Mouse (Mus musculus): ENCODE results near the gene Ern1. TPM values are rescaled to one million over a fixed set of nuclear protein-coding genes. Genes with fewer than 3 reads are reported as not detected.
A peak's percentile ranks its signal among the peaks of the same experiment; 100 is the strongest.
"Not testable (repeated sequence)": the region's sequence is repeated elsewhere in the genome, so short reads cannot be mapped to it uniquely, and the experiment has no call there.

Ern1 gene
- polyA plus RNA-seq, 1 experiment from 2014 or later = 6.6 TPM

DNA sequence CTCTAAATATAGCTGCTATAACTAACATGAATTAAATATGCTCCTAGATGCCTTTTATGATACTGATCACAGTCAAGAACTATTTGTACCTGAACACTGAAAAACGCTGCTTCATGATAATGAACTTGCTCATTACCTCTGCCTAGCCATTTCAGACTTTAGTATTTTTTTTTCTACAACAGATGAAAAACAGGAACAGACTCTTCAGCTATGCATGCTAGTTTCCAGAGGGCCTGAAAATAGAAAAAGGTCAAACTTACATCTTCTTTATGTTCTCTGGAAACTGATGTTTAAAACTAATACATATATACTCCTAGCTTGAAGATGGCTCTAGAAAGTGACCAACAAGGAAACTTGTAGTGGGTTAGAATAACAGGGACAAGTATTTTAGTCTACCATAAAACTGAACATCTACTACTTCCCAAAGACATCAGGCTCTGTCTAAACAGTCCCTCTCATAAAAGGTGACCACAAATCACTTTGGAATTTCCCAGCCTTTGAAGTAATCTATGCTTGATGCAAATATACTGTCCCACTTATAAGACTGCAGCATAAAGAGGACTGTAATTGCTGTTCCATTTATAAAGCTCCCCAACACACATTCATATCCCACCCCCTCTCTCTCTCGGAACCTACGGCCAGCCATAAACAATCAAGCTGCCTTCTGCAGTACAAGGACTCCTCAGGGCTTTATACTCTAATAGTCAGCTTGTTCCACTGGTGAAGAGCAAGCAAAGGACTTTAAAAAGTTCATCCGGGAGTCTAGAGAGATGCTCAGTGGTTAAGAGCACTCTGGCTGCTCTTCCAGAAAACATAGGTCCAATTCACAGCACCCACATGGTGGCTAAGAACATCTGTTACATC lies 22.7 kb downstream of the Ern1 start:
- no peak overlapping the region for H3K9ac ChIP-seq (replicated peaks; ENCODE audit: low read length)
- no peak overlapping the region for H3K4me3 ChIP-seq (replicated peaks; ENCODE audit: low read depth, low read length)
- no peak overlapping the region for H3K4me2 ChIP-seq (ENCODE audit: low read length)
- no peaks in the 10 kb centered on the region for H3K9me3 ChIP-seq (ENCODE audit: control insufficient read depth, low read length)
- DNase-seq (no peak), ATAC-seq (ENCODE audit: low FRiP score, low TSS enrichment) (no peak)
- H3K4me1 ChIP-seq (ENCODE audit: control insufficient read depth, insufficient read depth, low read length) = no peaks in the 10 kb centered on the region
- no peaks in the 10 kb centered on the region for H3K27me3 ChIP-seq (ENCODE audit: control insufficient read depth, insufficient read depth, low read length)
- H3K36me3 ChIP-seq (ENCODE audit: control insufficient read depth, insufficient read depth, low read length) = no peaks in the 10 kb centered on the region
- no peak overlapping the region for H3K27ac ChIP-seq (replicated peaks; ENCODE audit: low read depth, low read length)
- WGBS = 90% methylated on average over 4 of the region's 4 CpGs

- ATAC-seq (ENCODE audit: low FRiP score, low TSS enrichment) = no peak
- H3K27me3 ChIP-seq (ENCODE audit: control insufficient read depth, insufficient read depth, low read length) = no peaks in the 10 kb centered on the region
- DNase-seq = no peak
- no peaks in the 10 kb centered on the region for H3K36me3 ChIP-seq (ENCODE audit: control insufficient read depth, insufficient read depth, low read length)
- no peak overlapping the region for H3K9ac ChIP-seq (replicated peaks; ENCODE audit: low read length)
- H3K27ac ChIP-seq (replicated peaks; ENCODE audit: low read depth, low read length) = no peak overlapping the region
- H3K4me2 ChIP-seq (ENCODE audit: low read length) = no peak overlapping the region
- no peaks in the 10 kb centered on the region for H3K9me3 ChIP-seq (ENCODE audit: control insufficient read depth, low read length)
- no peak overlapping the region for H3K4me3 ChIP-seq (replicated peaks; ENCODE audit: low read depth, low read length)
- 61% methylated on average over 5 of the region's 5 CpGs for WGBS
- H3K4me1 ChIP-seq (ENCODE audit: control insufficient read depth, insufficient read depth, low read length) = no peaks in the 10 kb centered on the region
Observed at GRCm38 (mm10) chr11:106463845-106464244, 23.8 kb downstream of the Ern1 start.

- Histone ChIP-seq H3K9me3 (ENCODE audit: control insufficient read depth, low read length) (no peaks in the 10 kb centered on the region), H3K9ac (replicated peaks; ENCODE audit: low read length) (no peak overlapping the region), H3K4me3 (replicated peaks; ENCODE audit: low read depth, low read length) (no peak overlapping the region), H3K4me1 (ENCODE audit: control insufficient read depth, insufficient read depth, low read length) (no peaks in the 10 kb centered on the region), H3K27me3 (ENCODE audit: control insufficient read depth, insufficient read depth, low read length) (no peaks in the 10 kb centered on the region), H3K27ac (replicated peaks; ENCODE audit: low read depth, low read length) (no peak overlapping the region), H3K36me3 (ENCODE audit: control insufficient read depth, insufficient read depth, low read length) (no peaks in the 10 kb centered on the region), H3K4me2 (ENCODE audit: low read length) (no peak overlapping the region)
- ATAC-seq (ENCODE audit: low FRiP score, low TSS enrichment) (no peak), DNase-seq (no peak)
- 88% methylated on average over 3 of the region's 3 CpGs for WGBS
Observed at GRCm38 (mm10) chr11:106462309-106462708, 25.3 kb downstream of the Ern1 start.

DNA sequence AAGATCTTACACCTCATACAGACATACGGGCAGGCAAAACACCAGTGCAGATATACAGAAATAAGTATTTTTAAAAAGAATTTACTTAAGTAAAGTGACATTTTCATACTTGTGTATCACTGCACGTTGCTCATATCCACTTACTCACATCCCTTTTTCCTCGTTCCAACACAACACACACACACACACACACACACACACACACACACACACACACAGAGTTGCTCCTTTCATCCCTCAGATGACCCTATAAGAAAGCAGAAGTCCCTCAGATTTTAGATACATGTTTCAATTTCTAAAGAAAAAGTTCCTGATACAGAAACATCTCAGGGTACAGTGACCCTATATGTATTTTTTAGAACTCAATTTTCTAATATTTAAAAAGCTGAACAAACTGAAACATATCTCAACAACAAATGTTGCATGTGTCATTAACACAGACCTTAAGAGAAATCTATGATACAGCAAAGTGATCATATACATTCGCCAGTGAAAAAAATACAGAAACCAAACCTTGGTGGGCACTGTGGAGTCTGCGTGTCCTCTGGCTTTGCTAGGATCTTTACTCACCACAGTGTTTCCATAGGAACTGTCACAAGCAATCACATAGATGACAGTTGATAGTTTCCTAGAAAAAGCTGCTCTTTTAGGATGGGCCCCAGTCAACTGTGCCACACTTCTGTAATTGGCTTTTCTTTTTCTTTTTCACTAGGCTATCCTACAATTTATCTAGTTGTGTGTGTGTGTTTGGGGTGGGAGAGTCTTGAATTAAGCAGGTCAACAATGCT lies 26.3 kb downstream of the Ern1 start:
- no peak overlapping the region for H3K27ac ChIP-seq (replicated peaks; ENCODE audit: low read depth, low read length)
- H3K4me2 ChIP-seq (ENCODE audit: low read length) = no peak overlapping the region
- H3K36me3 ChIP-seq (ENCODE audit: control insufficient read depth, insufficient read depth, low read length) = no peaks in the 10 kb centered on the region
- ATAC-seq (ENCODE audit: low FRiP score, low TSS enrichment) (no peak), DNase-seq (peak; percentile 46)
- 70% methylated on average over 5 of the region's 5 CpGs for WGBS
- no peak overlapping the region for H3K9ac ChIP-seq (replicated peaks; ENCODE audit: low read length)
- no peak overlapping the region for H3K4me3 ChIP-seq (replicated peaks; ENCODE audit: low read depth, low read length)
- H3K4me1 ChIP-seq (ENCODE audit: control insufficient read depth, insufficient read depth, low read length) = no peaks in the 10 kb centered on the region
- no peaks in the 10 kb centered on the region for H3K9me3 ChIP-seq (ENCODE audit: control insufficient read depth, low read length)
- no peaks in the 10 kb centered on the region for H3K27me3 ChIP-seq (ENCODE audit: control insufficient read depth, insufficient read depth, low read length)

GRCm38 (mm10) chr11:106460671-106461070 lies 27.0 kb downstream of the Ern1 start:
- no peaks in the 10 kb centered on the region for H3K9me3 ChIP-seq (ENCODE audit: control insufficient read depth, low read length)
- H3K4me1 ChIP-seq (ENCODE audit: control insufficient read depth, insufficient read depth, low read length) = no peaks in the 10 kb centered on the region
- H3K9ac ChIP-seq (replicated peaks; ENCODE audit: low read length) = no peak overlapping the region
- WGBS = 98% methylated on average over 1 of the region's 1 CpGs
- H3K27ac ChIP-seq (replicated peaks; ENCODE audit: low read depth, low read length) = no peak overlapping the region
- no peak for ATAC-seq (ENCODE audit: low FRiP score, low TSS enrichment)
- no peak for DNase-seq
- no peaks in the 10 kb centered on the region for H3K27me3 ChIP-seq (ENCODE audit: control insufficient read depth, insufficient read depth, low read length)
- no peak overlapping the region for H3K4me2 ChIP-seq (ENCODE audit: low read length)
- no peaks in the 10 kb centered on the region for H3K36me3 ChIP-seq (ENCODE audit: control insufficient read depth, insufficient read depth, low read length)
- no peak overlapping the region for H3K4me3 ChIP-seq (replicated peaks; ENCODE audit: low read depth, low read length)

DNA sequence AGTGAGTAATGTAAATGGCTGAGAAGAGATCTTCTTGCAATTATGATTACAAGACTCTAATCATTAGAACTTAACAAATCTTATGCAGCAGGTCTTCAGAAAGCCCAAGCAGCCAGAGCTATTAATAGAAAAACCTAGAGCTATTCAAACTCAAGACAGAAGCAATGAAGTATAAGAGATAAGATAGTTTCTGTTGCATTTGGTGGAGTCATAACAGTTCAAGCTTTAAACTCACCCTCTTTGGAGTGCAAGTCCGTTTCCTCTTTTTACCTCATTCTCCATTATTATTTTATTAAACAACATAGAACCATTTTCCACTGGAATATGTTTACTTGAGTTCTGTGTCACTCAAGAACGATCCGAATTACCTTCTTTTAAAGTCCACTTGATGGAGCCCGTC lies 29.1 kb downstream of the Ern1 start:
- Histone ChIP-seq H3K4me1 (ENCODE audit: control insufficient read depth, insufficient read depth, low read length) (no peaks in the 10 kb centered on the region), H3K9ac (replicated peaks; ENCODE audit: low read length) (no peak overlapping the region), H3K4me3 (replicated peaks; ENCODE audit: low read depth, low read length) (no peak overlapping the region), H3K4me2 (ENCODE audit: low read length) (no peak overlapping the region), H3K9me3 (ENCODE audit: control insufficient read depth, low read length) (no peaks in the 10 kb centered on the region), H3K27me3 (ENCODE audit: control insufficient read depth, insufficient read depth, low read length) (no peaks in the 10 kb centered on the region), H3K36me3 (ENCODE audit: control insufficient read depth, insufficient read depth, low read length) (no peaks in the 10 kb centered on the region), H3K27ac (replicated peaks; ENCODE audit: low read depth, low read length) (no peak overlapping the region)
- 93% methylated on average over 4 of the region's 4 CpGs for WGBS
- ATAC-seq (ENCODE audit: low FRiP score, low TSS enrichment) (no peak), DNase-seq (no peak)

GRCm38 (mm10) chr11:106443646-106444045 lies 44.0 kb downstream of the Ern1 start:
- Histone ChIP-seq H3K4me1 (ENCODE audit: control insufficient read depth, insufficient read depth, low read length) (no peaks in the 10 kb centered on the region), H3K27ac (replicated peaks; ENCODE audit: low read depth, low read length) (no peak overlapping the region), H3K27me3 (ENCODE audit: control insufficient read depth, insufficient read depth, low read length) (no peaks in the 10 kb centered on the region), H3K36me3 (ENCODE audit: control insufficient read depth, insufficient read depth, low read length) (no peaks in the 10 kb centered on the region), H3K9me3 (ENCODE audit: control insufficient read depth, low read length) (no peaks in the 10 kb centered on the region), H3K4me2 (ENCODE audit: low read length) (no peak overlapping the region), H3K4me3 (replicated peaks; ENCODE audit: low read depth, low read length) (no peak overlapping the region), H3K9ac (replicated peaks; ENCODE audit: low read length) (no peak overlapping the region)
- DNase-seq (no peak), ATAC-seq (ENCODE audit: low FRiP score, low TSS enrichment) (no peak)
- 48% methylated on average over 3 of the region's 3 CpGs for WGBS

- WGBS = 84% methylated on average over 2 of the region's 2 CpGs
- H3K4me2 ChIP-seq (ENCODE audit: low read length) = not testable (repeated sequence)
Observed at GRCm38 (mm10) chr11:106442564-106442963, 45.1 kb downstream of the Ern1 start.

More at GRCm38 (mm10) chr11:106442564-106442963, 45.1 kb downstream of the Ern1 start:
- DNase-seq; H3K4me3 ChIP-seq (replicated peaks; ENCODE audit: low read depth, low read length); H3K27me3 ChIP-seq (ENCODE audit: control insufficient read depth, insufficient read depth, low read length); H3K27ac ChIP-seq (replicated peaks; ENCODE audit: low read depth, low read length); H3K9ac ChIP-seq (replicated peaks; ENCODE audit: low read length); H3K9me3 ChIP-seq (ENCODE audit: control insufficient read depth, low read length); H3K4me1 ChIP-seq (ENCODE audit: control insufficient read depth, insufficient read depth, low read length); ATAC-seq (ENCODE audit: low FRiP score, low TSS enrichment); H3K36me3 ChIP-seq (ENCODE audit: control insufficient read depth, insufficient read depth, low read length): not testable (repeated sequence)

Data from midbrain, embryonic 14.5 days (tissue).